Mouse (Mus musculus): Measurements from ENCODE around the gene Hyal3. TPM values are rescaled to one million over a fixed set of nuclear protein-coding genes. Genes with fewer than 3 reads are reported as not detected.
A peak's percentile ranks its signal among the peaks of the same experiment; 100 is the strongest.

Hyal3 gene
- total RNA-seq, 2 experiments from 2014 or later, result 1.3 to 1.8 TPM

GRCm38 (mm10) chr9:107634406-107635278 lies 54.0 kb downstream of the Hyal3 start:
- DNase-seq, result no peak

- peak; percentile 94 to 95 for DNase-seq
Measured at GRCm38 (mm10) chr9:107635279-107636028, 54.8 kb downstream of the Hyal3 start, which contains the start of gene Gnai2. TSS of gene Gnai2 (minus strand) at chr9:107635367.

Other genes starting within 250 kb of the Hyal3 start
- 10 to 100 TPM; 17.2 to 19.5 TPM for gene Hemk1, start 242.5 kb upstream of the Hyal3 start, total RNA-seq (2021)
- gene 6430571L13Rik, start 240.2 kb upstream of the Hyal3 start, total RNA-seq (2021), result 1 to 10 TPM; 1.5 to 1.9 TPM
- gene Cacna2d2, start 181.2 kb upstream of the Hyal3 start, total RNA-seq (2021), result 10 to 100 TPM; 17.5 to 23.3 TPM
- 10 to 100 TPM; 34.6 to 35.0 TPM for gene Tmem115, start 46.9 kb upstream of the Hyal3 start, total RNA-seq (2021)
- 10 to 100 TPM; 15.1 to 18.2 TPM for gene Cyb561d2, start 38.6 kb upstream of the Hyal3 start, total RNA-seq (2021)
- 10 to 100 TPM; 39.7 to 47.9 TPM for gene Nprl2, start 38.6 kb upstream of the Hyal3 start, total RNA-seq (2021)
- gene Zmynd10, start 33.5 kb upstream of the Hyal3 start, total RNA-seq (2021), result 1 to 10 TPM; 3.4 to 4.3 TPM
- 10 to 100 TPM; 15.8 TPM for gene Rassf1, start 29.3 kb upstream of the Hyal3 start, total RNA-seq (2021)
- 10 to 100 TPM; 70.1 to 82.0 TPM for gene Tusc2, start 17.6 kb upstream of the Hyal3 start, total RNA-seq (2021)
- gene Hyal2, start 12.9 kb upstream of the Hyal3 start, total RNA-seq (2021), result 10 to 100 TPM; 13.0 to 13.5 TPM
- 1 to 10 TPM; 6.5 to 6.7 TPM for gene Hyal1, start 3.9 kb upstream of the Hyal3 start, total RNA-seq (2021)
- gene Naa80, start 1.9 kb upstream of the Hyal3 start, total RNA-seq (2021), result 10 to 100 TPM; 13.5 to 13.8 TPM
- gene Ifrd2, start 6.8 kb downstream of the Hyal3 start, total RNA-seq (2021), result 10 to 100 TPM; 11.2 to 13.8 TPM
- 1 to 10 TPM; 1.7 to 2.2 TPM for gene Sema3b, start 28.4 kb downstream of the Hyal3 start, total RNA-seq (2021)
- gene Gnai2, start 54.5 kb downstream of the Hyal3 start, total RNA-seq (2021), result 100 to 1,000 TPM; 195 to 208 TPM
- 10 to 100 TPM; 53.9 to 60.6 TPM for gene Slc38a3, start 88.7 kb downstream of the Hyal3 start, total RNA-seq (2021)
- gene Gnat1, start 98.9 kb downstream of the Hyal3 start, total RNA-seq (2021), result not detected
- gene Sema3f, start 129.7 kb downstream of the Hyal3 start, total RNA-seq (2021), result 1 to 10 TPM; 4.3 to 4.6 TPM
- gene Rbm5, start 190.2 kb downstream of the Hyal3 start, total RNA-seq (2021), result 100 to 1,000 TPM; 143 to 166 TPM